Mouse (Mus musculus) stomach, embryonic 16.5 days (tissue): ENCODE results near the gene Dnaaf5. TPM values are rescaled to one million over a fixed set of nuclear protein-coding genes. Genes with fewer than 3 reads are reported as not detected.
A peak's percentile ranks its signal among the peaks of the same experiment; 100 is the strongest.

Experiments
- ATAC-seq: fragments of 200-750 bp; cut with Nextera tagmentation; 2 replicates; pipeline ENCODE4 v1.8.0; 2017; ENCODE audit warnings: moderate number of reproducible peaks, moderate TSS enrichment; ENCODE audit not compliant: insufficient read depth, low FRiP score
- H3K27ac ChIP-seq: fragments of 300-500 bp; sonication (generic); 2 replicates; pipeline ENCODE4 v1.5.1; 2014; ENCODE audit warnings: low read length
- H3K27me3 ChIP-seq: fragments of 300-500 bp; sonication (generic); 2 replicates; pipeline ENCODE4 v1.6.1; 2014; ENCODE audit warnings: low read length, control low read depth, mixed read lengths; ENCODE audit not compliant: control insufficient read depth, insufficient read depth
- H3K36me3 ChIP-seq: fragments of 300-500 bp; sonication (generic); 2 replicates; pipeline ENCODE4 v1.6.1; 2014; ENCODE audit warnings: low read length; ENCODE audit not compliant: control insufficient read depth, insufficient read depth
- H3K4me1 ChIP-seq: fragments of 300-500 bp; sonication (generic); 2 replicates; pipeline ENCODE4 v1.6.1; 2014; ENCODE audit warnings: low read length, control low read depth, mixed read lengths; ENCODE audit not compliant: control insufficient read depth, insufficient read depth
- H3K4me2 ChIP-seq: fragments of 300-500 bp; sonication (generic); 2 replicates; pipeline ENCODE4 v1.6.1; 2014; ENCODE audit warnings: low read depth, low read length, mixed read lengths
- H3K4me3 ChIP-seq: fragments of 300-500 bp; sonication (generic); replicated peaks from 2 replicates; pipeline ENCODE4 v1.5.1; 2014; ENCODE audit warnings: mild to moderate bottlenecking, low read length
- H3K9ac ChIP-seq: fragments of 300-500 bp; sonication (generic); 2 replicates; pipeline ENCODE4 v1.6.1; 2014; ENCODE audit warnings: low read length
- H3K9me3 ChIP-seq: fragments of 300-500 bp; sonication (generic); replicated peaks from 2 replicates; pipeline ENCODE4 v1.6.1; 2016; ENCODE audit warnings: low read length, control low read depth; ENCODE audit not compliant: control insufficient read depth
- WGBS: fragments of 180-500 bp; shearing (Covaris S2); extraction: QIAGEN DNeasy Blood & Tissue Kit; methylation state at CpG from one replicate; pipeline ENCODE4 v1.1.7; 2014; 5-methylcytosine and 5-hydroxymethylcytosine counted together
- polyA plus RNA-seq: library from polyadenylated mRNA; unstranded; fragments of >200 nt; fragmentation: Nextera tagmentation; extraction: Ambion mirVana; gene quantifications from 2 replicates; pipeline ENCODE4 v1.2.1, GENCODE M21; 2015

Dnaaf5 gene
- polyA plus RNA-seq, 1 experiment from 2014 or later, result 2.6 TPM

GRCm38 (mm10) chr5:139208871-139209684 is 59.1 kb downstream of the Dnaaf5 start:
- H3K4me3 ChIP-seq, result no peak overlapping the region
- H3K4me2 ChIP-seq, result no peak overlapping the region
- H3K9ac ChIP-seq, result no peak overlapping the region
- no peaks in the 10 kb centered on the region for H3K27me3 ChIP-seq
- H3K36me3 ChIP-seq, result peaks cover 5% of the 10 kb centered on the region
- peak overlapping the region; percentile 30; the same call in 1 of the 2 replicates for H3K27ac ChIP-seq
- no peaks in the 10 kb centered on the region for H3K9me3 ChIP-seq
- no peak for ATAC-seq
- 81% methylated on average over 10 of the region's 10 CpGs for WGBS
- H3K4me1 ChIP-seq, result peaks cover 3% of the 10 kb centered on the region; the same call in 1 of the 2 replicates

GRCm38 (mm10) chr5:139209685-139210026 is 59.6 kb downstream of the Dnaaf5 start:
- no peak for ATAC-seq
- no peaks in the 10 kb centered on the region for H3K27me3 ChIP-seq
- 91% methylated on average over 7 of the region's 7 CpGs for whole genome bisulfite sequencing
- no peak overlapping the region for H3K4me2 ChIP-seq
- peaks cover 5% of the 10 kb centered on the region for H3K36me3 ChIP-seq
- H3K27ac ChIP-seq, result no peak overlapping the region
- no peak overlapping the region for H3K9ac ChIP-seq
- no peak overlapping the region for H3K4me3 ChIP-seq
- peaks cover 3% of the 10 kb centered on the region; the same call in 1 of the 2 replicates for H3K4me1 ChIP-seq
- no peaks in the 10 kb centered on the region for H3K9me3 ChIP-seq

- no peak overlapping the region for H3K27ac ChIP-seq
- H3K4me1 ChIP-seq, result 0 out of 2 replicates have a peak, but pooled peaks cover 3% of the 10 kb centered on the region
- no peak overlapping the region for H3K4me2 ChIP-seq
- 76% methylated on average over 11 of the region's 11 CpGs for WGBS
- H3K36me3 ChIP-seq, result peaks cover 10% of the 10 kb centered on the region
- no peaks in the 10 kb centered on the region for H3K27me3 ChIP-seq
- no peak overlapping the region for H3K9ac ChIP-seq
- no peaks in the 10 kb centered on the region for H3K9me3 ChIP-seq
- no peak for ATAC-seq
- H3K4me3 ChIP-seq, result no peak overlapping the region
These were observed 61.8 kb downstream of the Dnaaf5 start for GRCm38 (mm10) chr5:139211737-139212385.

DNA sequence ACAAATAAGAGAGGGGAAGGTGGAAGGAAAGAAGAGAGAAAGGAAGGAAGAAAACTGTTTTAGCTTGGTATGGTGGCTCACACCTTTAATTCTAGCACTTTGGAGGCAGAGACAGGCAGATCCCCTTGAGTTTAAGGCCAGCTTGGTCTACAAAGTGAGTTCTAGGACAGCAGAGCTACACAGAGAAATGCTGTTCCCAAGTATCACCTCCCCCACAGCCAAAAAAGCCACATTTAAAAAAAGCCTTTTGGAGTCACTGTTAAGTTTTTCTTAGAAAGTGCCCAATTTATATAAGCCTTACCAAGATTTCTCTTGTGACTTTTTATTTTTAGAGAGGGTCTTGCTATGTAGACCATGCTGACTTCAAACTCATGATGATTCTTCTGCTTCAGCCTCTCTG is 64.3 kb downstream of the Dnaaf5 start:
- ATAC-seq, result no peak

GRCm38 (mm10) chr5:139215184-139215583 is 65.2 kb downstream of the Dnaaf5 start:
- Histone ChIP-seq H3K4me3 (no peak overlapping the region), H3K4me2 (no peak overlapping the region), H3K9ac (no peak overlapping the region), H3K27ac (no peak overlapping the region), H3K27me3 (no peaks in the 10 kb centered on the region), H3K9me3 (no peaks in the 10 kb centered on the region), H3K36me3 (peaks cover 10% of the 10 kb centered on the region), H3K4me1 (0 out of 2 replicates have a peak, but pooled peaks cover 3% of the 10 kb centered on the region)
- ATAC-seq, result no peak
- WGBS, result 94% methylated on average over 5 of the region's 5 CpGs

More for the DNA sequence above, 64.3 kb downstream of the Dnaaf5 start:
- H3K27me3 ChIP-seq, result no peaks in the 10 kb centered on the region
- no peak overlapping the region for H3K4me2 ChIP-seq
- peaks cover 10% of the 10 kb centered on the region for H3K36me3 ChIP-seq
- no peak overlapping the region for H3K9ac ChIP-seq
- no peak overlapping the region for H3K4me3 ChIP-seq
- H3K27ac ChIP-seq, result no peak overlapping the region
- H3K4me1 ChIP-seq, result 0 out of 2 replicates have a peak, but pooled peaks cover 3% of the 10 kb centered on the region
- H3K9me3 ChIP-seq, result no peaks in the 10 kb centered on the region

DNA sequence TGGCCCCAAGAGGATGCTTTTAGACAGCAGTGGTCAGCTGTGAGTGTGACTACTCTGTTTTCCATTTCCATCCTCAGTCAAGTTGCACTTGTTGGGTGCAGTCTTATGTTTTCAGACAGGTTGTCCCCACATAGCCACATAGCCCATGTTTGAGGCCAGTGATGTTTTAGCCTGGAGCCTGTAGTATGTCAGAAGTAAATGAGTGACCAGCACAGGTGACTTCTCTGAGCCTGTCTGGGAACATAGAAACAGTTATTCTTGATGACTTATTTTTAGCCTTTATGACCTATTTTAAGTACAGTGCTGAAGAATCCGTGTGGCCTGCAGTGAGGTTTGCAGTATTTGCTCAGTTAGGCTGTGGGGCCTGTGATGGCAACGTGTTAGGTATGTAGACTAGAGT is 66.1 kb downstream of the Dnaaf5 start:
- ATAC-seq, result no peak
- WGBS, result 87% methylated on average over 2 of the region's 2 CpGs
- no peak overlapping the region for H3K4me2 ChIP-seq

DNA sequence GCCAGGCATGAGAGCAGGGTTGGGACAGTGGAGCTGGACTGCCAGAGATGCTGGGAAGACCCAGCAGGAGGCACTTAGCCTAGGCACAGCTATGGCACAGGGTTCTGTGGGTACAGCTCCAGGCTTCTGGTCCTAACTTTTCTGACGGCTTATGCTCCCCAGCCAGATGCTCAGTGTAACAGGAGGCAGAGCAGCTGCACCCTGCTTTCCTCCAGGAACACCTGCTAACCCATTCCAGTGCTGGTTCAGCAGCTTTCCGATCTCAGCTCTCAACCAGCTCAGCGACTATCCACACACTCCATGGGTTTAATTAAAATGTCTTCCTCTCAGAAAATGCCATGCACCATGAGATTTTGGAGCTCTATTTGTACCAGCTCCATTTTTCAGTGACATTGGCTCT is 66.8 kb downstream of the Dnaaf5 start:
- no peak overlapping the region for H3K4me3 ChIP-seq
- H3K9me3 ChIP-seq, result no peaks in the 10 kb centered on the region
- H3K36me3 ChIP-seq, result 0 out of 2 replicates have a peak, but pooled peaks cover 5% of the 10 kb centered on the region
- no peaks in the 10 kb centered on the region for H3K27me3 ChIP-seq
- no peak overlapping the region for H3K27ac ChIP-seq
- 0 out of 2 replicates have a peak, but pooled peaks cover 2% of the 10 kb centered on the region for H3K4me1 ChIP-seq
- WGBS, result 83% methylated on average over 3 of the region's 3 CpGs
- no peak overlapping the region for H3K4me2 ChIP-seq
- no peak overlapping the region for H3K9ac ChIP-seq
- 0 out of 2 replicates have a peak, but pooled peaks have one; percentile 25 for ATAC-seq

More for the DNA sequence above, 66.1 kb downstream of the Dnaaf5 start:
- 0 out of 2 replicates have a peak, but pooled peaks cover 5% of the 10 kb centered on the region for H3K36me3 ChIP-seq
- H3K9me3 ChIP-seq, result no peaks in the 10 kb centered on the region
- 0 out of 2 replicates have a peak, but pooled peaks cover 3% of the 10 kb centered on the region for H3K4me1 ChIP-seq
- H3K9ac ChIP-seq, result no peak overlapping the region
- no peak overlapping the region for H3K4me3 ChIP-seq
- no peaks in the 10 kb centered on the region for H3K27me3 ChIP-seq
- H3K27ac ChIP-seq, result no peak overlapping the region

- 78% methylated on average over 4 of the region's 4 CpGs for WGBS
- ATAC-seq, result no peak
- Histone ChIP-seq H3K27me3 (no peaks in the 10 kb centered on the region), H3K4me3 (no peak overlapping the region), H3K4me2 (no peak overlapping the region), H3K4me1 (no peaks in the 10 kb centered on the region), H3K27ac (no peak overlapping the region), H3K9ac (no peak overlapping the region), H3K36me3 (peaks cover 14% of the 10 kb centered on the region; the same call in 1 of the 2 replicates), H3K9me3 (no peaks in the 10 kb centered on the region)
These were observed 70.0 kb downstream of the Dnaaf5 start for GRCm38 (mm10) chr5:139220006-139220515.

- no peak overlapping the region for H3K4me3 ChIP-seq
- 87% methylated on average over 4 of the region's 4 CpGs for WGBS
- no peak overlapping the region for H3K4me2 ChIP-seq
- peak; percentile 37; the same call in 1 of the 2 replicates for ATAC-seq
- no peak overlapping the region for H3K27ac ChIP-seq
- H3K4me1 ChIP-seq, result no peaks in the 10 kb centered on the region
- no peaks in the 10 kb centered on the region for H3K27me3 ChIP-seq
- H3K9ac ChIP-seq, result no peak overlapping the region
- H3K9me3 ChIP-seq, result no peaks in the 10 kb centered on the region
- H3K36me3 ChIP-seq, result peaks cover 19% of the 10 kb centered on the region
These were observed 70.6 kb downstream of the Dnaaf5 start for GRCm38 (mm10) chr5:139220610-139221009.
